Mouse (Mus musculus) kidney, postnatal 14 days (tissue): ENCODE results near the gene Sema7a.

Source experiments
- DNase-seq: peaks from one replicate; pipeline ENCODE4 v3.0.0; 2022; ENCODE audit warnings: mixed read lengths

The Sema7a gene

GRCm38 (mm10) chr9:57939431-57940348 lies at the start of gene Sema7a:
Sema7a (plus strand) TSS chr9:57940112.
- peak; percentile 85 for DNase-seq

GRCm38 (mm10) chr9:57900478-57900877 lies 39.4 kb upstream of the Sema7a start:
- DNase-seq = no peak

- no peak for DNase-seq
Measured at GRCm38 (mm10) chr9:57901197-57901596, 38.7 kb upstream of the Sema7a start.

- no peak for DNase-seq
Measured at GRCm38 (mm10) chr9:57901601-57902000, 38.3 kb upstream of the Sema7a start.

- no peak for DNase-seq
Measured at GRCm38 (mm10) chr9:57902132-57902531, 37.8 kb upstream of the Sema7a start.

GRCm38 (mm10) chr9:57903589-57904249 lies 36.2 kb upstream of the Sema7a start:
- DNase-seq = no peak

GRCm38 (mm10) chr9:57904250-57904644 lies 35.7 kb upstream of the Sema7a start:
- DNase-seq = no peak

- no peak for DNase-seq
Measured at GRCm38 (mm10) chr9:57907206-57907605, 32.7 kb upstream of the Sema7a start.

- DNase-seq = peak; percentile 94
Measured at GRCm38 (mm10) chr9:57910254-57911160, 29.4 kb upstream of the Sema7a start, which contains the start of gene Ubl7. Ubl7 (plus strand) TSS chr9:57910979.

- DNase-seq = no peak
Measured at GRCm38 (mm10) chr9:57912571-57912970, 27.3 kb upstream of the Sema7a start.

- no peak for DNase-seq
Measured at GRCm38 (mm10) chr9:57921491-57922060, 18.3 kb upstream of the Sema7a start.

GRCm38 (mm10) chr9:57922381-57922780 lies 17.5 kb upstream of the Sema7a start:
- no peak for DNase-seq

GRCm38 (mm10) chr9:57923046-57923445 lies 16.9 kb upstream of the Sema7a start:
- no peak for DNase-seq

GRCm38 (mm10) chr9:57931166-57931767 lies 8.6 kb upstream of the Sema7a start:
- no peak for DNase-seq

GRCm38 (mm10) chr9:57932253-57932652 lies 7.7 kb upstream of the Sema7a start:
- DNase-seq = no peak

GRCm38 (mm10) chr9:57932831-57933602 lies 6.9 kb upstream of the Sema7a start:
- DNase-seq = no peak

GRCm38 (mm10) chr9:57935683-57936437 lies 4.1 kb upstream of the Sema7a start:
- DNase-seq = peak; percentile 88

GRCm38 (mm10) chr9:57937171-57937570 lies 2.7 kb upstream of the Sema7a start:
- no peak for DNase-seq

GRCm38 (mm10) chr9:57937651-57938050 lies 2.3 kb upstream of the Sema7a start:
- no peak for DNase-seq
